Mouse (Mus musculus): ENCODE measurements around the gene Pla2g4a. TPM values are rescaled to one million over a fixed set of nuclear protein-coding genes. Genes with fewer than 3 reads are reported as not detected.

The Pla2g4a gene
- total and polyA plus RNA-seq, 3 experiments, result 0.16 TPM; not detected in 2

- ATAC-seq (ENCODE audit: extremely low read depth, insufficient number of reproducible peaks, low FRiP score, poor library complexity, severe bottlenecking) (no peak), DNase-seq (ENCODE audit: low spot score) (no peak)
- TF ChIP-seq GATA1 (IDR thresholded peaks at IDR 0.05; ENCODE audit: borderline replicate concordance, low read length) (no peak), POLR2AphosphoS5 (IDR thresholded peaks at IDR 0.05; ENCODE audit: insufficient replicate concordance, low read depth, low read length) (no peak), GATA2 (IDR thresholded peaks at IDR 0.05; ENCODE audit: borderline replicate concordance, low read depth, low read length) (no peak), CTCF (IDR thresholded peaks at IDR 0.05; ENCODE audit: low read depth, low read length) (no peak), TAL1 (conservative IDR thresholded peaks at IDR 0.05; ENCODE audit: low read depth, low read length) (no peak)
- Histone ChIP-seq H3K36me3 (replicated peaks) (no peaks in the 10 kb centered on the region), H3K4me1 (ENCODE audit: insufficient read depth, low read depth, low read length) (no peaks in the 10 kb centered on the region), H3K9me3 (replicated peaks) (peaks cover 30% of the 10 kb centered on the region), H3K4me3 (ENCODE audit: low read depth, low read length) (no peak overlapping the region), H3K27me3 (ENCODE audit: insufficient read depth, low read length) (no peaks in the 10 kb centered on the region)
Observed at GRCm38 (mm10) chr1:149896590-149896989, 64.5 kb downstream of the Pla2g4a start.

- DNase-seq (ENCODE audit: low spot score) (no peak), ATAC-seq (ENCODE audit: extremely low read depth, insufficient number of reproducible peaks, low FRiP score, poor library complexity, severe bottlenecking) (no peak)
- TF ChIP-seq GATA1 (IDR thresholded peaks at IDR 0.05; ENCODE audit: borderline replicate concordance, low read length) (no peak), TAL1 (conservative IDR thresholded peaks at IDR 0.05; ENCODE audit: low read depth, low read length) (no peak), POLR2AphosphoS5 (IDR thresholded peaks at IDR 0.05; ENCODE audit: insufficient replicate concordance, low read depth, low read length) (no peak), CTCF (IDR thresholded peaks at IDR 0.05; ENCODE audit: low read depth, low read length) (no peak), GATA2 (IDR thresholded peaks at IDR 0.05; ENCODE audit: borderline replicate concordance, low read depth, low read length) (no peak)
- Histone ChIP-seq H3K36me3 (replicated peaks) (no peaks in the 10 kb centered on the region), H3K4me3 (ENCODE audit: low read depth, low read length) (no peak overlapping the region), H3K27me3 (ENCODE audit: insufficient read depth, low read length) (no peaks in the 10 kb centered on the region), H3K9me3 (replicated peaks) (peaks cover 33% of the 10 kb centered on the region), H3K4me1 (ENCODE audit: insufficient read depth, low read depth, low read length) (no peaks in the 10 kb centered on the region)
Observed at GRCm38 (mm10) chr1:149894940-149895339, 66.2 kb downstream of the Pla2g4a start.

GRCm38 (mm10) chr1:149893903-149894302 lies 67.2 kb downstream of the Pla2g4a start:
- ATAC-seq (ENCODE audit: extremely low read depth, insufficient number of reproducible peaks, low FRiP score, poor library complexity, severe bottlenecking) (no peak), DNase-seq (ENCODE audit: low spot score) (no peak)
- Histone ChIP-seq H3K27me3 (ENCODE audit: insufficient read depth, low read length) (no peaks in the 10 kb centered on the region), H3K9me3 (replicated peaks) (peaks cover 31% of the 10 kb centered on the region), H3K4me3 (ENCODE audit: low read depth, low read length) (no peak overlapping the region), H3K4me1 (ENCODE audit: insufficient read depth, low read depth, low read length) (no peaks in the 10 kb centered on the region), H3K36me3 (replicated peaks) (no peaks in the 10 kb centered on the region)
- no peak for TF ChIP-seq GATA2 (IDR thresholded peaks at IDR 0.05; ENCODE audit: borderline replicate concordance, low read depth, low read length)
- no peak for TF ChIP-seq GATA1 (IDR thresholded peaks at IDR 0.05; ENCODE audit: borderline replicate concordance, low read length)
- no peak for TF ChIP-seq POLR2AphosphoS5 (IDR thresholded peaks at IDR 0.05; ENCODE audit: insufficient replicate concordance, low read depth, low read length)
- TF ChIP-seq CTCF (IDR thresholded peaks at IDR 0.05; ENCODE audit: low read depth, low read length), result no peak
- TF ChIP-seq TAL1 (conservative IDR thresholded peaks at IDR 0.05; ENCODE audit: low read depth, low read length), result no peak

GRCm38 (mm10) chr1:149891057-149891456 lies 70.0 kb downstream of the Pla2g4a start:
- Histone ChIP-seq H3K4me3 (ENCODE audit: low read depth, low read length) (no peak overlapping the region), H3K36me3 (replicated peaks) (no peaks in the 10 kb centered on the region), H3K9me3 (replicated peaks) (peaks cover 31% of the 10 kb centered on the region), H3K27me3 (ENCODE audit: insufficient read depth, low read length) (no peaks in the 10 kb centered on the region), H3K4me1 (ENCODE audit: insufficient read depth, low read depth, low read length) (no peaks in the 10 kb centered on the region)
- ATAC-seq (ENCODE audit: extremely low read depth, insufficient number of reproducible peaks, low FRiP score, poor library complexity, severe bottlenecking), result no peak
- no peak for DNase-seq (ENCODE audit: low spot score)
- TF ChIP-seq CTCF (IDR thresholded peaks at IDR 0.05; ENCODE audit: low read depth, low read length) (no peak), GATA2 (IDR thresholded peaks at IDR 0.05; ENCODE audit: borderline replicate concordance, low read depth, low read length) (no peak), TAL1 (conservative IDR thresholded peaks at IDR 0.05; ENCODE audit: low read depth, low read length) (no peak), GATA1 (IDR thresholded peaks at IDR 0.05; ENCODE audit: borderline replicate concordance, low read length) (no peak), POLR2AphosphoS5 (IDR thresholded peaks at IDR 0.05; ENCODE audit: insufficient replicate concordance, low read depth, low read length) (no peak)

GRCm38 (mm10) chr1:149882419-149883025 lies 78.6 kb downstream of the Pla2g4a start:
- Histone ChIP-seq H3K4me1 (ENCODE audit: insufficient read depth, low read depth, low read length) (no peaks in the 10 kb centered on the region), H3K27me3 (ENCODE audit: insufficient read depth, low read length) (no peaks in the 10 kb centered on the region), H3K9me3 (replicated peaks) (peaks cover 7% of the 10 kb centered on the region), H3K4me3 (ENCODE audit: low read depth, low read length) (no peak overlapping the region), H3K36me3 (replicated peaks) (no peaks in the 10 kb centered on the region)
- no peak for DNase-seq (ENCODE audit: low spot score)
- no peak for TF ChIP-seq POLR2AphosphoS5 (IDR thresholded peaks at IDR 0.05; ENCODE audit: insufficient replicate concordance, low read depth, low read length)
- no peak for TF ChIP-seq GATA1 (IDR thresholded peaks at IDR 0.05; ENCODE audit: borderline replicate concordance, low read length)
- TF ChIP-seq CTCF (IDR thresholded peaks at IDR 0.05; ENCODE audit: low read depth, low read length), result no peak
- no peak for TF ChIP-seq TAL1 (conservative IDR thresholded peaks at IDR 0.05; ENCODE audit: low read depth, low read length)
- TF ChIP-seq GATA2 (IDR thresholded peaks at IDR 0.05; ENCODE audit: borderline replicate concordance, low read depth, low read length), result no peak
- no peak for ATAC-seq (ENCODE audit: extremely low read depth, insufficient number of reproducible peaks, low FRiP score, poor library complexity, severe bottlenecking)

GRCm38 (mm10) chr1:149878175-149878574 lies 82.9 kb downstream of the Pla2g4a start:
- no peak for ATAC-seq (ENCODE audit: extremely low read depth, insufficient number of reproducible peaks, low FRiP score, poor library complexity, severe bottlenecking)
- Histone ChIP-seq H3K9me3 (replicated peaks) (peaks cover 3% of the 10 kb centered on the region), H3K4me3 (ENCODE audit: low read depth, low read length) (no peak overlapping the region), H3K36me3 (replicated peaks) (no peaks in the 10 kb centered on the region), H3K27me3 (ENCODE audit: insufficient read depth, low read length) (no peaks in the 10 kb centered on the region), H3K4me1 (ENCODE audit: insufficient read depth, low read depth, low read length) (no peaks in the 10 kb centered on the region)
- no peak for DNase-seq (ENCODE audit: low spot score)
- no peak for TF ChIP-seq TAL1 (conservative IDR thresholded peaks at IDR 0.05; ENCODE audit: low read depth, low read length)
- no peak for TF ChIP-seq GATA1 (IDR thresholded peaks at IDR 0.05; ENCODE audit: borderline replicate concordance, low read length)
- no peak for TF ChIP-seq GATA2 (IDR thresholded peaks at IDR 0.05; ENCODE audit: borderline replicate concordance, low read depth, low read length)

Measured in G1E (cell line).